Mouse (Mus musculus): ENCODE results near the gene Olfr103. TPM values are rescaled to one million over a fixed set of nuclear protein-coding genes. Genes with fewer than 3 reads are reported as not detected.

Olfr103 gene
- not detected in 2 replicates for polyA plus RNA-seq (2012; rRNA removed; ENCODE audit: low replicate concordance)

GRCm38 (mm10) chr17:37339598-37339997 lies at the start of gene Olfr103:
Olfr103 (minus strand) TSS chr17:37339698.

GRCm38 (mm10) chr17:37378733-37379132 lies 39.2 kb upstream of the Olfr103 start, which contains the start of gene Olfr105-ps:
Olfr105-ps (plus strand) TSS chr17:37379033.

GRCm38 (mm10) chr17:37359282-37359681 lies 19.8 kb upstream of the Olfr103 start, which contains the start of gene Olfr104-ps:
Olfr104-ps (plus strand) TSS chr17:37359582.

DNA sequence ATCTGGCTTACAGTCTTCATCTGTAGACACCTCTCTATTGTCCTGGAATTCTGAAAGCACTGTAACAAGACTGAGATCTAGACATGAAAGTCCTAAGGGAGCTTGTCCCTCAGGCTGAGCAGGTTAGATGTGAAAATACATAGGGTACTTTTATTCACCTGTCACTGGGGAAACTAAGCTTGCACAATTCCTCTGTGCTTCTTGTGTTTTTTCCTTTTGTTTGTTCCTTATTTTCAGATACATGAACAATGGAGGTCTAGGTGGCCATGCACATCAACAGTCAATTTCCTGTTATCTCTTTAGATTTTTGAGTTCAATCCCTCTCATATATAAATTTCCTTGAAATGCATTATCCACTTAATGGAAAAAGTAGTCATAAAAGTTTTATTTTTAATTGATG lies 22.5 kb downstream of the Olfr103 start, which contains the start of gene Olfr102:
TSS of gene Olfr102 (minus strand) at position 101 of the 400 bp plus-strand sequence.

DNA sequence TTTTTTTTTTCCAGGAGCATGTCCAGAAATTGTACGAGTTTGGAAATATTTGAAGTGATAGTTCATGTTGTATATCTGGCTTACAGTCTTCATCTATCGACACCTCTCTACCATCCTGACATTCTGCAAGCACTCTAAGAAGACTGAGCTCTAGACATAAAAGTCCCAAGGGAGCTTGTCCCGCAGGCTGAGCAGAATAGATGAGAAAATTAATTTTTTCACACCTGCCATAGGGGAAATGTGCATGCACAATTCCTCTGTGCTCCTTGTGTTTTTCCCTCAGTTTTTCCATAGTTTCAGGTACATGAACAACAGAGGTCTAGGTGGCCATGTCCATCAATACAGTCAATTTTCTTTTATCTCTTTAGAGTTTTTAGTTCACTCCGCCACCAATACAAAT lies 35.3 kb downstream of the Olfr103 start, which contains the start of gene Olfr101:
TSS of gene Olfr101 (minus strand) at position 101 of the 400 bp plus-strand sequence.

Other genes with a start within 250 kb of the Olfr103 start
- gene Olfr91, start 241.4 kb downstream of the Olfr103 start, polyA plus RNA-seq (2012; rRNA removed; ENCODE audit: low replicate concordance) = not detected in 2 replicates
- gene Olfr92, start 219.6 kb downstream of the Olfr103 start, polyA plus RNA-seq (2012; rRNA removed; ENCODE audit: low replicate concordance) = not detected in 2 replicates
- not detected in 2 replicates for gene Olfr93, start 178.2 kb downstream of the Olfr103 start, polyA plus RNA-seq (2012; rRNA removed; ENCODE audit: low replicate concordance)
- gene Ubd, start 145.8 kb downstream of the Olfr103 start, polyA plus RNA-seq (2012; rRNA removed; ENCODE audit: low replicate concordance) = 0.54 and 3.7 TPM in 2 replicates
- not detected in 2 replicates for gene Olfr94, start 138.7 kb downstream of the Olfr103 start, polyA plus RNA-seq (2012; rRNA removed; ENCODE audit: low replicate concordance)
- not detected in 2 replicates for gene Olfr95, start 126.6 kb downstream of the Olfr103 start, polyA plus RNA-seq (2012; rRNA removed; ENCODE audit: low replicate concordance)
- gene Olfr96, start 119.6 kb downstream of the Olfr103 start, polyA plus RNA-seq (2012; rRNA removed; ENCODE audit: low replicate concordance) = not detected in 2 replicates
- gene Olfr97, start 102.4 kb downstream of the Olfr103 start, polyA plus RNA-seq (2012; rRNA removed; ENCODE audit: low replicate concordance) = not detected in 2 replicates
- gene Olfr98, start 75.9 kb downstream of the Olfr103 start, polyA plus RNA-seq (2012; rRNA removed; ENCODE audit: low replicate concordance) = not detected in 2 replicates
- gene H2-M3, start 69.5 kb downstream of the Olfr103 start, polyA plus RNA-seq (2012; rRNA removed; ENCODE audit: low replicate concordance) = 11.0 and 14.5 TPM in 2 replicates
- gene Olfr99, start 56.2 kb downstream of the Olfr103 start, polyA plus RNA-seq (2012; rRNA removed; ENCODE audit: low replicate concordance) = not detected in 2 replicates
- not detected in 2 replicates for gene Olfr101, start 35.4 kb downstream of the Olfr103 start, polyA plus RNA-seq (2012; rRNA removed; ENCODE audit: low replicate concordance)
- not detected in 2 replicates for gene Olfr102, start 22.6 kb downstream of the Olfr103 start, polyA plus RNA-seq (2012; rRNA removed; ENCODE audit: low replicate concordance)
- not detected in 2 replicates for gene Olfr104-ps, start 19.9 kb upstream of the Olfr103 start, polyA plus RNA-seq (2012; rRNA removed; ENCODE audit: low replicate concordance)
- not detected in 2 replicates for gene Olfr105-ps, start 39.3 kb upstream of the Olfr103 start, polyA plus RNA-seq (2012; rRNA removed; ENCODE audit: low replicate concordance)
- not detected in 2 replicates for gene Olfr106-ps, start 50.7 kb upstream of the Olfr103 start, polyA plus RNA-seq (2012; rRNA removed; ENCODE audit: low replicate concordance)
- gene Olfr107, start 59.5 kb upstream of the Olfr103 start, polyA plus RNA-seq (2012; rRNA removed; ENCODE audit: low replicate concordance) = not detected in 2 replicates
- not detected in 2 replicates for gene Olfr108, start 105.8 kb upstream of the Olfr103 start, polyA plus RNA-seq (2012; rRNA removed; ENCODE audit: low replicate concordance)
- gene Olfr109, start 119.2 kb upstream of the Olfr103 start, polyA plus RNA-seq (2012; rRNA removed; ENCODE audit: low replicate concordance) = not detected in 2 replicates
- 0.15 and 0.34 TPM in 2 replicates for gene H2-M2, start 143.9 kb upstream of the Olfr103 start, polyA plus RNA-seq (2012; rRNA removed; ENCODE audit: low replicate concordance)
- gene Olfr110, start 152.8 kb upstream of the Olfr103 start, polyA plus RNA-seq (2012; rRNA removed; ENCODE audit: low replicate concordance) = not detected in 2 replicates
- gene Olfr111, start 168.3 kb upstream of the Olfr103 start, polyA plus RNA-seq (2012; rRNA removed; ENCODE audit: low replicate concordance) = 0.17 TPM in 1 of 2 replicates, not detected in the other
- gene Olfr112, start 229.8 kb upstream of the Olfr103 start, polyA plus RNA-seq (2012; rRNA removed; ENCODE audit: low replicate concordance) = not detected in 2 replicates
- gene Olfr113, start 238.0 kb upstream of the Olfr103 start, polyA plus RNA-seq (2012; rRNA removed; ENCODE audit: low replicate concordance) = not detected in 2 replicates